Mouse (Mus musculus): ENCODE data around the gene Tfr2.

Gene Tfr2

GRCm38 (mm10) chr5:137539291-137539801 is 30.3 kb upstream of the Tfr2 start:
- DNase-seq, result no peak

DNA sequence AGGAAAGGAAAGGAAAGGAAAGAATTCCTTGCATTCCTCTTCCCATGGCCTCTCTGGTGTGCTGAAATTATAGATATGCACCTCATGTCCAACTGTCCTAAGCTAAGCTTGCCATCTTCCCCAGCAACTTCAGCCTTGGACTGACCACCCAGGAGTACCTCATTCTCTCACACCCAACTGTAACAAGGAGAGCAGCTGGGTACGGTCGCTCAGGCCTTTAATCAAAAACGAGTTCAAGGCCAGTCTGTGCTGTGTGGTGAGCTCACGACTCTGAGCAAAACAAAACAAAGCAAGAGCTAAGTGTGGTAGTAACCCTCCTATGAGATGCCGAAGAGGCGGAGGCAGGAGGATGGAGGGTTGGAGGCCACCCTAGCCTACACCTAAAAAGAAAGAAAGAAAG is 28.6 kb upstream of the Tfr2 start:
- no peak for DNase-seq

GRCm38 (mm10) chr5:137541768-137542540 is 27.7 kb upstream of the Tfr2 start:
- DNase-seq, result no peak

DNA sequence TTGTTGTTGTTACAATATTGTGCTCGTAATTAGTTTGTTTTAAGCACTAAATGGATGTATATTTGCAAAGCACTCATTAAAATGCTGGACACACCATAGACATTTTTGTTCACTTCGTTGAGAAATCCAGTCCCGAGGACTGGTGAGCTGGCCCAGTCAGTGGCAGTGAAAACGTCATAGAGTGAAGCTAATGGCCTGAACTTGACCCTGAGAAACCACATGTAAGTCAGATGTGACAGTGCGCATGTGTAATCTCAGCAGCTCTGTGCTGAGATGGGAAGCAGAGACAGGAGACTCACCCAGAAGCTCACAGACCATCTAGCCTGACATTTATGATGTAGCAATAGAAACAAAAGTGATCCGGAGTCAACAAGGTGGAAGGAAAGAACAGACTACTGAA is 24.7 kb upstream of the Tfr2 start:
- DNase-seq, result no peak

- no peak for DNase-seq
These were observed 24.0 kb upstream of the Tfr2 start for GRCm38 (mm10) chr5:137545596-137545995.

DNA sequence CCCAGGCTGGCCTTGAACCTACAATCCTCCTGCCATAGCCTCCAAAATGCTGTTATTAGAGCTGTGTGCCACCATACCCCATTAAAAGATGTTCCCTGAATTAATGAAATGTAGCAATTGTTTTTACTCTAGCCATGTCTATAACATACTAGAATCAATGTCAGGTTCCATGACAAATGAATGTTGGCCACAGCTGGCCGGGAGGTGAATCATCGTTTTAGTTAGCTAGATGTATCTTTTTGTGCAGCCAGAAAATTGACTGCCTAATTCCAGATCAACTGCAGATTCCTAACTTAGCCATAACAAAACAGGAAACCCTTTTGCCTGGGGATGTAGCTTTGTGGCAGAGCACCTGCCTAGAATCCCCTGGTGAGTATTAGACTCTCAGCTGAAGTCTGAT is 19.8 kb upstream of the Tfr2 start:
- no peak for DNase-seq

DNA sequence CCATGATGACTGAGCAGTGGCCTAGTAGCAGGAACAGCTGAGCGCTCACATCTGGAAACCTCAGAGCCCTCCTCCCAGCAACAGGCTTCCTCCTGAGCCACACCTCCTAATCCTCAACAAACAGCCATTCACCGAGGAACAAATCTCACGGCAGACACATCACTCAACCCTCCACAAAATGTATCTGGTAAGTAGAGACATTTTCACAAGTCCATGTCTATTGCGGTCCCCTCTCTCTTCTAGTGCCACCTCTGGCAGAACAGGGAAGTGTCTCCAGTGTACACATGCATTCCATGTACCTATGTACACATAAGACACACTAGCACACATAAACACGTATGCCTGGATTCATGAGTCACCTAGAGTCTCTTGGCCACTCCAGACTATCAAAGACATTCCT is 18.5 kb upstream of the Tfr2 start:
- DNase-seq, result no peak

DNA sequence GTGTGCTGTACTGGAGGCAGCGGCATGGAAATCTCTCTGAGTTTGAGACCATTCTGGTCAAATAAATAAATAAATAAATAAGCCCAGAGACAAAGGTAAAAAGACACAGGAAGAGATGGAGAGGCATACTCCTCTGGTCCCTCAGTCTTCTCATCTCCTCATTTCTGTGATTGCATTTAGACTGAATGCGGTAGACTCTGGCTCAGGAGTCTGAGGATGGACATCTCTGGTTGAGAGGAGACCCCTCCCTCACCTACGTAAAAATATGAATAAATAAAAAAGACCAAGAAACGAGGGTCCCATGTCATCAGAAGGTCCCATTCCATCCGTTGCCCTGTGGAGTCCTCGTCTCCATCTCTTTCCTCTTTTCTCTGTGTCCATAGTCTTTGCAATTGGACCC is 16.6 kb upstream of the Tfr2 start:
- no peak for DNase-seq

DNA sequence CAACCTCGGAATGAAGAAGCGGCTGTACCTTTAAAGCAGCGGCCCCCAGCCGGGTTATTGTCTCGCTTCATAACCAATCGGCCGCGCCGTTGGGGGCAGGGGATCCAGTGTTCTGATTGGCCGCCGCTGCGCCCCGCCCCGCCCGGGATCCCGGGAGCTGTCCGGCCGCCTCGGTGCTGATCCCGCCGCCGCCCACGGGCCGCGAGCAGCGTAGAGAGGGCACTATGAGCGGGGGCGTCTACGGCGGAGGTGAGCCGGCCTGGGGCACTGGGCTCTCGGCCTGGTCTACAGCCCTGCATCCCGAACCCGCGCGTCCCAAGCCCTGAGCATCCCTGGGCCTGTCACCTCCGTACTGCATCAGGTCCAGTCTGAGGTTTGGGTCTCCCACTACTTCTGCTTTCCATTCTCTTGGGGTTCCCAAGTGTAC is 16.2 kb upstream of the Tfr2 start, which contains the start of gene Actl6b:
Actl6b (plus strand) TSS at position 107 of the 427 bp plus-strand sequence.
- DNase-seq, result no peak

GRCm38 (mm10) chr5:137553898-137554297 is 15.7 kb upstream of the Tfr2 start:
- DNase-seq, result no peak

- no peak for DNase-seq
These were observed 8.1 kb upstream of the Tfr2 start for GRCm38 (mm10) chr5:137561556-137561955.

GRCm38 (mm10) chr5:137562965-137563364 is 6.7 kb upstream of the Tfr2 start:
- no peak for DNase-seq

DNA sequence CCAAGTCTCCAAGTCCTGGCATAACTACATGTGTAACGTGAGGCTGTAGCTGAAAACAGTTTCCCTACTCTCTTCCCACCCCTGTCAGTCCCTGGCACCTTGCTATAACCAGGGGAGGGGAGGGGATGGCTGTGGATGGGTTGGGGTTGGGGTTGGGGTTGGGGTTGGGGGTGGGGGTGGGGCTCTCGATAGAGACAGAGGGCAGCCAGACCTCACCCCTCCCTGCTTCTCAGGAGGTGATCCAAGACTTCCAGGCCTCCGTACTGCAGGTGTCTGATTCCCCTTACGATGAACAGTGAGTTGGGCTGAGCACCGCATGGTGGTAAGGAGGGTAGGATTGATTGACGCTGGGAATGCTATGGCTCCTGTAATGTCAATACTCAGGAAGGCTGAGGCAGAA is 3.9 kb upstream of the Tfr2 start:
- DNase-seq, result no peak

- DNase-seq, result no peak
These were observed 3.2 kb upstream of the Tfr2 start for GRCm38 (mm10) chr5:137566416-137566815.

GRCm38 (mm10) chr5:137568223-137568798 is 1.3 kb upstream of the Tfr2 start:
- DNase-seq, result no peak

GRCm38 (mm10) chr5:137569031-137569430 is 609 bp upstream of the Tfr2 start:
- DNase-seq, result no peak

GRCm38 (mm10) chr5:137570181-137570580 is 541 bp downstream of the Tfr2 start:
- no peak for DNase-seq

- no peak for DNase-seq
These were observed 1.3 kb downstream of the Tfr2 start for GRCm38 (mm10) chr5:137570691-137571586.

DNA sequence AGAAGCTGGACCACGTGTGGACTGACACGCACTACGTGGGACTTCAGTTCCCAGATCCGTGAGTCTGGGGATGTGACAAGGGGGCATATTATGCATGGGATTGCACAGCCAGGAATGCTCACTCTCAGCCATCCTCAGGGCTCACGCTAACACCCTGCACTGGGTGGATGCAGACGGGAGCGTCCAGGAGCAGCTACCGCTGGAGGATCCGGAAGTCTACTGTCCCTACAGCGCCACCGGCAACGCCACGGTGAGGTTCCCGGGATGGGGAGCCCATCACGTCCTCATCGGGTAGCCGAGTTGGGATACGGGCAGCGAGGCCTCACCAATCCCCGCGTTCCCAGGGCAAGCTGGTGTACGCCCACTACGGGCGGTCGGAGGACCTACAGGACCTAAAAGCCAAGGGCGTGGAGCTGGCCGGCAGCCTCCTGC is 4.8 kb downstream of the Tfr2 start:
- no peak for DNase-seq

DNA sequence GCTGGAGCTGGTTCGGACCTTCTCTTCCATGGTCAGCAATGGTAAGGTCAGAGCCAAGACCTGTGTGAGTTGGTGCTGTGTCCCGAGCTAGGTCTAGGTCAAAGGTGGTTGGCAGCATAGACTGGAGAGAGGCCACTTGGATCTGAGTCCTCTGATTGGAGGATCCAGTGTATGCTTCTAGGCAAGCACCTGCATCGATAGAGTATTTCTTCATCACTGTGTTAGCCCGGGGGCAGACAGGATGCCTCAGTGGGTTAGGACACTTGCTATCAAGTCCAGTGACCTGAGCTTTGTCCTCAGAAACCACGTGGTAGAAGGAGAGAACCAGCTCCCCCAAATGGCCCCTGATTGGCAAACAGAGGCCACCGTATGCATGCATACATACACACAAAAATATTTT is 10.6 kb downstream of the Tfr2 start:
- no peak for DNase-seq

- no peak for DNase-seq
These were observed 13.1 kb downstream of the Tfr2 start for GRCm38 (mm10) chr5:137582702-137583101.

- no peak for DNase-seq
These were observed 14.1 kb downstream of the Tfr2 start for GRCm38 (mm10) chr5:137583670-137584169.

- DNase-seq, result peak; percentile 47 to 78
These were observed 15.3 kb downstream of the Tfr2 start for GRCm38 (mm10) chr5:137584976-137585375.
